Mouse (Mus musculus) stomach, postnatal 0 days (tissue): Measurements from ENCODE around the gene Fem1b.

Experiments
- CTCF ChIP-seq: IDR thresholded peaks from 2 replicates; pipeline ENCODE4 v1.5.1; 2016; ENCODE audit warnings: antibody characterized with exemption, low read depth, mild to moderate bottlenecking, moderate library complexity
- EP300 ChIP-seq: optimal IDR thresholded peaks from 2 replicates; pipeline ENCODE3; 2016; ENCODE audit warnings: antibody characterized with exemption

DNA sequence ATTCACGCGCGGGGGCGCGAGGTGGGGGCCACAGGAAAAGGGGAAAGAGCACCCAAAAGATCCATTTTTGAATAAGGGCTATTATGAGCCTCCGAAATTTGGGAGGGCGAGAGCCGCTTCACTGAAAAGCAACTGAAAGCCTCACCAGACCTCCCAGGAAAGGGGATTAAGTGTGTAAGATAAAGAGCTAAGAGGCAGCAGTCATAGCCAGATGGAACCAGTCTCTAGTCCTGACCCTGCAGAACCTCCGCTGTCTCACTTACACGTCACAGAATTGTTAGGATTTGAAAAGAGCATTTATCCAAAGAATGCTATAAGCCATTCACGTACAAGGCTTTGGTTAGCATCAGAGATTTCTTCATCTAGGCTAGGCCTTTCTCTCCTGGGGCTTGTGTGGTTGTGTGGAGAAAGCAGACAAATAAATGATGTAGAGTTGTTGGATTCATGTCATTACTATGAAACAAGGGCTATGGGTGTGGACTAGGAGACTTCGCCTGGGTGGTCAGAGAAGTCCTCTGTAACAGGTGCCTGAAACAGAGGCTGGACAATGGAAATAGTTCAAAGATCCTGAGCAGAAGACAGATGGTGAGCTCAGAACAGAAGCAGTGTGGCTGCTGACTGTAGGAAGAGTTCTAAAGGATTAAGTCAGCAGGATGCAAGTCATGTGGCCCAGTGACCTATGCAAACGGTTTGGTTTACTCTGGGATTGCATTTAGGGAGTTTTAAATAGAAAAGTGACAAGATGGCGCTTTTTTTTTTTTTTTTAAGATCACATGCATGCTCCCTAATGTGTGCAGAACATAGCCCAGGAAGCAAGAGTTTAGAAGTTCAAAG is 699 bp upstream of the Fem1b start:
- TF ChIP-seq CTCF (no peak), EP300 (no peak)
